Mouse (Mus musculus): ENCODE measurements around the gene Erp44. TPM values are rescaled to one million over a fixed set of nuclear protein-coding genes. Genes with fewer than 3 reads are reported as not detected.

Gene Erp44
- polyA plus RNA-seq, 1 experiment from 2014 or later: 93.1 TPM

DNA sequence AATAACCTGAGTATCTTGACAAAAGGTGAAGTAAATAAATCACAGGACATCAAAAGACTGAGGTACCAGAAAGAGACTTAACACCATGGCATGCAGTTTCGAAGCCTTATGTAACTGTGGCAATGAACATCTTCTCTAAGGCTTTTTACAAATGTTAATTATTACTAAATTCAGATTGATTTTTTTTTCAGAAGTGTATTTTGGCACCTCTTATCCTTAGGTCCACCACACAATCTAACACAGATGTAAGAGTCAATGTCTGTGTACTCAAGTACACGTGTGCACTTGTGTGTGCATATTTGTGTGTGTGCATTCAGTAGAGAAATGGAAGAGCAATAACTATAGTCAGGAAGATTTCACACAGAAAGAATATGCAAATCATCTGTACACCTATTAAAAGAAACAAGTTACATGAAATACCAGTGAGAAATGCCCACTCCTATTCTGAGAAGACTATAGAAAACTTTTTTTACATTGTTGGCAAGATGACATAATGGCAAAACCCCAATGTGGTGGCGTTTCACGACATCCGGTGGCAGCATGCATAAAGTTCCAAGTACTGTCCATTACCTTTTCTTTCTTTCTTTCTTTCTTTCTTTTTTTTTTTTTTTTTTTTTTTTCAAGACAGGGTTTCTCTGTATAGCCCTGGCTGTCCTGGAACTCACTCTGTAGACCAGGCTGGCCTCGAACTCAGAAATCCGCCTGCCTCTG, 6.1 kb downstream of the Erp44 start:
- no peak overlapping the region for H3K27ac ChIP-seq
- no peaks in the 10 kb centered on the region for H3K27me3 ChIP-seq
- H3K9ac ChIP-seq: no peak overlapping the region
- no peak for ATAC-seq (replicated peaks; ENCODE audit: low FRiP score)
- H3K4me2 ChIP-seq: no peak overlapping the region
- no peak overlapping the region for H3K4me3 ChIP-seq (replicated peaks)
- H3K9me3 ChIP-seq (replicated peaks): no peaks in the 10 kb centered on the region
- H3K4me1 ChIP-seq: peaks cover 2% of the 10 kb centered on the region; the same call in 1 of the 2 replicates
- H3K36me3 ChIP-seq: no peaks in the 10 kb centered on the region
- 95% methylated on average over 7 of the region's 7 CpGs for WGBS

DNA sequence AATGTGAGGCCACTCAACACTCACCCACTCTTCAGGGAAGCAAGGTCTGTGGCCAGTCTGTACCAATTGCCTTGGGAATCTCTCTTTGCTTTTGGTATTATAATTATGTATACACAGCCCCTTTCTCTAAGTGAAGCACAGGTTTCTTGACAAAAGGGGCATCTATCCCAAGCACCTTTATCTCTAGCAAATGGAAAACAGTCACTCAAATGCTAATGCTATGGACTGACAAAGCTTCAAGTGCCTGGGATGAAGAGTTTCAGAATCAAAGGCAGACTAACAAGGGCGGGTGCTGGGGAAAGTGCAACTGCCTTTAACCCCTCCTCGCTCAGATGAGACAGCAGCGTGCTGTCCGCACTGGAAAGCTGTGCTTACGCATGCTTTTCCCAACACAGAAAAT, 7.5 kb downstream of the Erp44 start:
- Histone ChIP-seq H3K4me2 (no peak overlapping the region), H3K9me3 (replicated peaks) (no peaks in the 10 kb centered on the region), H3K4me1 (no peaks in the 10 kb centered on the region), H3K9ac (no peak overlapping the region), H3K27me3 (no peaks in the 10 kb centered on the region), H3K27ac (no peak overlapping the region), H3K36me3 (no peaks in the 10 kb centered on the region), H3K4me3 (replicated peaks) (no peak overlapping the region)
- no peak for ATAC-seq (replicated peaks; ENCODE audit: low FRiP score)
- WGBS: 65% methylated on average over 5 of the region's 5 CpGs

DNA sequence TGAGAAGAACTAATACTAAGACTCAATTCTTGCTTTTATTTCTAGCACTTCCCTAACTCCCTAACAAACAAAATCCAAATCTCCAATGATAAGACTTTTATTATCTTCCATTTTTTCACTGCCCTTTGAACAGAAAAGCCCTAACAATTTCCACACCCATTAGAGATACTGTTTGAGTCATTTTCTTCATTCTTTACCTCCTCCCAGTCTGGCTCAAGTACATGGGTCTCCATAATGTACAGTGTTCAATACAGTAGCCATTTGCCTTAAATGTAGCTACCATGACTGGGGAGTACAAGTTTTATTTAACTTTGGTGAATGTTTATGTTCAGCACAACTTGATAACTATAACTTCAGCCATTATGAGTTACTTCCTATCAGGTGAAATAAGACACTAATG, 8.8 kb downstream of the Erp44 start:
- H3K36me3 ChIP-seq: no peaks in the 10 kb centered on the region
- H3K9ac ChIP-seq: no peak overlapping the region
- no peaks in the 10 kb centered on the region for H3K4me1 ChIP-seq
- no peak overlapping the region for H3K4me2 ChIP-seq
- no peaks in the 10 kb centered on the region for H3K9me3 ChIP-seq (replicated peaks)
- H3K27me3 ChIP-seq: no peaks in the 10 kb centered on the region
- H3K27ac ChIP-seq: no peak overlapping the region
- ATAC-seq (replicated peaks; ENCODE audit: low FRiP score): no peak
- H3K4me3 ChIP-seq (replicated peaks): no peak overlapping the region

DNA sequence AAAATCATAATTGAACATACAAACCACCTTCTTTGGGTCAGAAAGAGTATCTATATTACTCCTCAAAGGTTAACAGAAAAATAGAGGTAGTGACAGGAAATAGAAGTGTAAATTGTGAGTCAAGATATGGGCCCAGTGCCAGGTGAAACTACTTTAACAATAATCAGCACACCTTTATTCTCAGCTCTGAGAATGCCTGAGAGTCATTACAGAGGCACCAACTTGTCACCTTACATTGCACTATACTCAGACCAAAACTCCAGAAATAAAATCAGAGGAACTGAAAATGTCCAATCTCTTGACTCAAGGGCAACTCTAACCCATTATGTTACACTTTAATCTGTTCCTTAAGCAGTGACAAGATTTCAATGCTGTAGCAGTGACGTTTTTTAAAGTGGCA, 11.2 kb downstream of the Erp44 start:
- no peak for ATAC-seq (replicated peaks; ENCODE audit: low FRiP score)
- 90% methylated on average over 1 of the region's 1 CpGs for WGBS

DNA sequence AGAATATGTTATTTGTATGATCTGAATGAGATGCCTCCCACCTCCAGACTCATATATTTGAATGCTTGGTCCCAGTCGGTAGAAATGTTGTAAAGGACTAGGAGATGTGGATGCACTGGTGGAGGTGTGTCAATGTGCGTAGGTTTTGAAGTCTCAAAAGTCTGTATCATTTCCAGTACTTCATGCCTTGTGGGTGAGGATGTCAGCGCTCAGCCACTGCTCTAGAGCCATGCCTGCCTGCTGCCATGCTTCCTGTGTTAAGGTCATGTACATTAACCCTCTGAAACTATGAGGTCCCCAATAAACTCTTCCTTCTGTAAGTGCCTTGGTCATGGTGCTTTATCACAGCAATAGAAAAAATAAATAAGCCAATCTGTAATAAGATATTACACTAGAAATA, 11.7 kb downstream of the Erp44 start:
- H3K4me1 ChIP-seq: no peaks in the 10 kb centered on the region
- no peaks in the 10 kb centered on the region for H3K27me3 ChIP-seq
- no peak overlapping the region for H3K4me2 ChIP-seq
- no peak overlapping the region for H3K4me3 ChIP-seq (replicated peaks)
- no peak overlapping the region for H3K27ac ChIP-seq
- no peaks in the 10 kb centered on the region for H3K9me3 ChIP-seq (replicated peaks)
- no peak overlapping the region for H3K9ac ChIP-seq
- no peak for ATAC-seq (replicated peaks; ENCODE audit: low FRiP score)
- no peaks in the 10 kb centered on the region for H3K36me3 ChIP-seq
- WGBS: 82% methylated on average over 3 of the region's 3 CpGs

More for the DNA sequence above, 11.2 kb downstream of the Erp44 start:
- H3K9me3 ChIP-seq (replicated peaks): no peaks in the 10 kb centered on the region
- no peaks in the 10 kb centered on the region for H3K27me3 ChIP-seq
- H3K27ac ChIP-seq: no peak overlapping the region
- no peaks in the 10 kb centered on the region for H3K36me3 ChIP-seq
- no peak overlapping the region for H3K4me3 ChIP-seq (replicated peaks)
- no peak overlapping the region for H3K4me2 ChIP-seq
- H3K9ac ChIP-seq: no peak overlapping the region
- H3K4me1 ChIP-seq: no peaks in the 10 kb centered on the region

DNA sequence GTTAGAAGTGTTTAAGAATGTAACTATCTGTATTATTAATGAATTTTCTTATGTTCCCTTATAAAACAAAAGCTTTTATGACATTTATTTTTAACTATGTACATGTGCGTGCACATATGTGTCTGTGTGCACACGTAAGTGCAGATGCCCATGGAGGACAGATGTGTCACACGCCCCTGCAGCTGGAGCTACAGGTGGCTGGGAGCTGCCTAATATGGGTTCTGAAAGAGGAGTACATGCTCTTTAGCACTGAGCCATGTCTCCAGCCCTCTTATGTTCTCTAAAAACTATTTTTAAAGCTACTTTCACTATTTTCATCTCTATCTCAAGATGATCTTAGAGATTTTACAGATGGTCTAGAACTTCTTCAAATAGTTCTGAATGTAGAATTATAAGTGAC, 21.3 kb downstream of the Erp44 start:
- no peaks in the 10 kb centered on the region for H3K36me3 ChIP-seq
- H3K9me3 ChIP-seq (replicated peaks): no peaks in the 10 kb centered on the region; the same call in 1 of the 2 replicates
- ATAC-seq (replicated peaks; ENCODE audit: low FRiP score): no peak
- WGBS: 91% methylated on average over 3 of the region's 3 CpGs
- H3K4me2 ChIP-seq: no peak overlapping the region
- H3K4me3 ChIP-seq (replicated peaks): no peak overlapping the region
- H3K27ac ChIP-seq: no peak overlapping the region
- no peaks in the 10 kb centered on the region for H3K4me1 ChIP-seq
- no peak overlapping the region for H3K9ac ChIP-seq
- no peaks in the 10 kb centered on the region for H3K27me3 ChIP-seq

DNA sequence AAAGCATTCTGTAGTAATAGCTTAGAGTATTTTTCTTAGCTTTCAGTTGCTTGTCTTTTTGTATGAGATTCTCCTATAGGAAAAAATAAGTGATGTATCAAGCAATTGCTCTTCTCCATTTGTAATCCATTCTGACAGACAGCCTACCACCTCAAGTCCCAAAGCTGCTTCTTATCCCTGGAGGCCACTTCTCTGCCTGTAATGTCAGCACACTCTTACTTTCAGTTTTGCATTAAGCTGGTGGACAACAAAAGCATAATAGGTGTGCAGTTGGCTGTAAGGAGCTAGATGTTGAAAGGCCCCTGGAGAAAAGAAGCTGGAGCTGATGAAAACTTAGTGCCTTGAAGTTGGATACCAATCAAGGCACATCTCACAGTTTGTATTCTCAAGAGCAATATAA, 26.1 kb downstream of the Erp44 start:
- no peak for ATAC-seq (replicated peaks; ENCODE audit: low FRiP score)
- H3K27ac ChIP-seq: no peak overlapping the region
- H3K36me3 ChIP-seq: no peaks in the 10 kb centered on the region
- no peak overlapping the region for H3K4me2 ChIP-seq
- H3K4me3 ChIP-seq (replicated peaks): no peak overlapping the region
- H3K4me1 ChIP-seq: no peaks in the 10 kb centered on the region
- H3K9me3 ChIP-seq (replicated peaks): no peaks in the 10 kb centered on the region
- no peak overlapping the region for H3K9ac ChIP-seq
- H3K27me3 ChIP-seq: no peaks in the 10 kb centered on the region

DNA sequence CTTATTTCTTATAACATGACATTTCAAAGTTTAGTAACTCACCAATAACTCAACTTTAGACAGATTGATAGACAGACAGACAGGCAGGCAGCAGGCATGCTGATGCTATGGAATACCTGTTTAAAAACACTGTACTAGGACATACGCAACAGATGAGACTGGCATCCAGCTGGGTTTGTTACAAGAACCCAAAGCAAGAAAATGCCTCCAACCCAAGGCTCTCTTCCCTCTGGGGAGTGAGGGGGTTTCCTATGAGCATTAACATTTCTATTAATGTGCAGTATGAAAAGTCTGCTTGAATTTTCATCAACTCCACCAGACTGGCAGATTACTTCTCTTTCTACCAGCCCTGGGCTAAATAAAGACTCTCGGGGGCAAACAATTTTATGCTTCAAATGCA, 35.1 kb downstream of the Erp44 start:
- WGBS: 89% methylated on average over 2 of the region's 2 CpGs
- Histone ChIP-seq H3K4me2 (no peak overlapping the region), H3K9me3 (replicated peaks) (no peaks in the 10 kb centered on the region), H3K36me3 (no peaks in the 10 kb centered on the region), H3K4me1 (no peaks in the 10 kb centered on the region), H3K9ac (no peak overlapping the region), H3K27ac (no peak overlapping the region), H3K27me3 (no peaks in the 10 kb centered on the region), H3K4me3 (replicated peaks) (no peak overlapping the region)
- no peak for ATAC-seq (replicated peaks; ENCODE audit: low FRiP score)

DNA sequence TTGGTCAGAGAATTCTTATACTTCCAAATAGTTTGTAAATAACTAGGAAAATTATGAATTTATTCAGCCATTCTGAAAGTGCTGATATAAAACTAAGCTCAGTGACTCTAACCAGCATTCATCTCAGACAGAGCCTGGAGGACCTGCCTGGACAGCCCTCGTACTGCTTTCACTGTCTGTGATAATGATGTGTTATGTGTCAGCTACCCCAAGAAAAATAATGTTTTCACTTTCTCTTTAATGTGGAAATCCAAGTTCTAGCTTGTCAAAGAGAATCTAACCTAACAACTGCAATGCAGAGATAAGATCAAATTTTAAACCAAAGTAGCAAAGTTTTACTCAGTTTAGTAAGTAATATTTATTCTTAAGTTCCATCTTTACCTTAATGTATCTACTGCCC, 35.6 kb downstream of the Erp44 start:
- H3K4me3 ChIP-seq (replicated peaks): no peak overlapping the region
- H3K9ac ChIP-seq: no peak overlapping the region
- no peaks in the 10 kb centered on the region for H3K4me1 ChIP-seq
- no peaks in the 10 kb centered on the region for H3K36me3 ChIP-seq
- no peaks in the 10 kb centered on the region for H3K27me3 ChIP-seq
- H3K4me2 ChIP-seq: no peak overlapping the region
- H3K27ac ChIP-seq: no peak overlapping the region
- 68% methylated on average over 1 of the region's 1 CpGs for WGBS
- no peaks in the 10 kb centered on the region for H3K9me3 ChIP-seq (replicated peaks)
- ATAC-seq (replicated peaks; ENCODE audit: low FRiP score): no peak

DNA sequence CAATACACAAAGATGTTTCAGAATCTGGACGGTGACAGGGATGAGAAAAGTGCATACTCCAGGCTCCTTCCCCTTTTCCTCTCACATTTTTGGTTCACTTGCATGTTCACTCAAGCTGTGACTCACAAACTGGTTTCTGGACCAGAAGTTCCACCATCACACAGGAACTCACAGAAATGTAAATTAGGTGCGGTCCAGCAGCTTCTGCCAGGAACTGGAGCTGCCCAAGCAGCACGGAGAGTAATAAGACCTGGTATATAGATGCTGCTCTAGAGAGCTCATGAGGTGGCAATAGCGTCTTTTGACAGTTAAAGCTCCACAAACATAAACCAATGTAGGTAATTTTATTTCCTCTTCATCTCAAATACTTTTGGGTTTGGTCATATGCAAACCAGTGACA, 36.9 kb downstream of the Erp44 start:
- H3K36me3 ChIP-seq: no peaks in the 10 kb centered on the region
- no peaks in the 10 kb centered on the region for H3K27me3 ChIP-seq
- no peak overlapping the region for H3K27ac ChIP-seq
- H3K4me3 ChIP-seq (replicated peaks): no peak overlapping the region
- H3K4me2 ChIP-seq: no peak overlapping the region
- no peaks in the 10 kb centered on the region for H3K9me3 ChIP-seq (replicated peaks)
- no peak overlapping the region for H3K9ac ChIP-seq
- WGBS: 83% methylated on average over 4 of the region's 4 CpGs
- H3K4me1 ChIP-seq: no peaks in the 10 kb centered on the region
- no peak for ATAC-seq (replicated peaks; ENCODE audit: low FRiP score)

DNA sequence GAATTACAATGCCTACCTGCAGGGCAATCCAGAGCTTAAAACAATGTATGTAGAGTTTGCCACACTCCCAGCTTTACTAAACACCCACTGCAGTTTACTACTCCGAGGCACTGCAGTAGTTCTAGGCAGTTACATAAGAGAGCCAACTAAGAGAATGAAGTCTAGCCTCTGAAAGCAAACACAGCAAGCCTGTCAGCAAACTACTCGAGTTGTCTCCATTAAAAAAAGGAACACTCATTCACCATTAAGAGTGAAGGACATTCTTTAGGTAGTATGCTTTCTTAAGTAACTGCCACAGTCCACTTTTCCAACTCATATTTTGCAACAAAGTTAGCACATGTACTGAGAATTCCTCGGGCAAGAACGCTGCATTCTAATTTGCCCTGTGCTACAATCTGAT, 40.3 kb downstream of the Erp44 start:
- peaks cover 3% of the 10 kb centered on the region; the same call in 1 of the 2 replicates for H3K36me3 ChIP-seq
- no peak overlapping the region for H3K27ac ChIP-seq
- no peak for ATAC-seq (replicated peaks; ENCODE audit: low FRiP score)
- no peaks in the 10 kb centered on the region for H3K9me3 ChIP-seq (replicated peaks)
- H3K4me1 ChIP-seq: no peaks in the 10 kb centered on the region
- no peaks in the 10 kb centered on the region for H3K27me3 ChIP-seq
- 92% methylated on average over 4 of the region's 4 CpGs for WGBS
- no peak overlapping the region for H3K4me2 ChIP-seq
- no peak overlapping the region for H3K4me3 ChIP-seq (replicated peaks)
- no peak overlapping the region for H3K9ac ChIP-seq

DNA sequence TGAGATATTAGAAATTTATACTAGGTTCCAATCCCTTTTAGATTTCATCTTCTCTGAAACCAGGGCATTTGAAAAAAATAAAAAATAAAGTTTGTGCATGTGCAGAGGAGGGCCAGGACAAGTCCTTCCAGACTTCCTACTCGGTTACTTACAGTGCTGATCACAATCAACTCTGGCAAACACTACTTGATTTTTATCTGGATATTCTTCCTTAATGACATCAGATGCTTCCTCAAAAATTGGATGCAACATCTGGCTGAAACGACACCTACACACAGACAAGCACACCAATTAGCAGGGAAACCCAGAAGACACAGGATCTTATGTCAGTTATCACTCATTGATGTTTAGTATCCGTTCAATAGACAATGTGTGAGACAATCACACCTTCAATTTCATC, 42.6 kb downstream of the Erp44 start:
- 82% methylated on average over 3 of the region's 3 CpGs for WGBS
- Histone ChIP-seq H3K27me3 (no peaks in the 10 kb centered on the region), H3K9ac (no peak overlapping the region), H3K4me2 (no peak overlapping the region), H3K9me3 (replicated peaks) (no peaks in the 10 kb centered on the region), H3K4me3 (replicated peaks) (no peak overlapping the region), H3K4me1 (no peaks in the 10 kb centered on the region), H3K27ac (no peak overlapping the region), H3K36me3 (peaks cover 3% of the 10 kb centered on the region; the same call in 1 of the 2 replicates)
- no peak for ATAC-seq (replicated peaks; ENCODE audit: low FRiP score)

DNA sequence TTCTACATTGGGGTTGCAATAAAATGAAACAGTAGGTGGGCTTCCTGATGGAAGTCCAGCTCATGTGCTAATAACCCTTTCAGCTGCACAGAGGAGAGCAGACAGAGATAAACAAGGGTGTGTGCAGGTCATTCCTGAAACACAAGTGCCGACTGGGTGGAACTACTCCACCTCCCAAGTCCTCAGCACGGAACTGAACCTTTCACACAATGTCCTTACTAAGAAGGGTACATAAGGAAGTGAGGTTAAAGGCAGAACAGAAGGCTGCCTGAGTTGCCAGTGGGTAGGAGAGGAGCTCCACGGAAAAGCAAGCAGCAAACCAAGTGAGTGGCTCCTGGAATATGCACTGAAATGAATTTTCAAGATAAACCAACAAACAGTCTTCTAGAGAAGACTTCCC, 52.6 kb downstream of the Erp44 start:
- WGBS: 42% methylated on average over 3 of the region's 3 CpGs
- Histone ChIP-seq H3K36me3 (no peaks in the 10 kb centered on the region), H3K9ac (no peak overlapping the region), H3K9me3 (replicated peaks) (no peaks in the 10 kb centered on the region), H3K4me1 (no peaks in the 10 kb centered on the region), H3K4me3 (replicated peaks) (no peak overlapping the region), H3K27ac (no peak overlapping the region), H3K4me2 (no peak overlapping the region), H3K27me3 (no peaks in the 10 kb centered on the region)
- ATAC-seq (replicated peaks; ENCODE audit: low FRiP score): no peak

All from kidney, embryonic 15.5 days (tissue).